Mouse (Mus musculus) small intestine, adult 2 months (tissue): Measurements from ENCODE around the gene Taf5l.

ENCODE experiments used
- CTCF ChIP-seq: fragments of 200-500 bp; IDR thresholded peaks from 2 replicates; pipeline ENCODE4 v1.5.1; 2012; ENCODE audit warnings: low read depth, mild to moderate bottlenecking, control low read depth, inconsistent platforms, low read length, moderate library complexity, mixed read lengths; ENCODE audit not compliant: insufficient replicate concordance, insufficient read length; ENCODE audit errors: extremely low read depth
- POLR2A ChIP-seq: fragments of 200-500 bp; IDR thresholded peaks from 2 replicates; pipeline ENCODE4 v1.6.1; 2012; ENCODE audit warnings: low read depth, mild to moderate bottlenecking, control low read depth, inconsistent platforms, low read length, moderate library complexity

DNA sequence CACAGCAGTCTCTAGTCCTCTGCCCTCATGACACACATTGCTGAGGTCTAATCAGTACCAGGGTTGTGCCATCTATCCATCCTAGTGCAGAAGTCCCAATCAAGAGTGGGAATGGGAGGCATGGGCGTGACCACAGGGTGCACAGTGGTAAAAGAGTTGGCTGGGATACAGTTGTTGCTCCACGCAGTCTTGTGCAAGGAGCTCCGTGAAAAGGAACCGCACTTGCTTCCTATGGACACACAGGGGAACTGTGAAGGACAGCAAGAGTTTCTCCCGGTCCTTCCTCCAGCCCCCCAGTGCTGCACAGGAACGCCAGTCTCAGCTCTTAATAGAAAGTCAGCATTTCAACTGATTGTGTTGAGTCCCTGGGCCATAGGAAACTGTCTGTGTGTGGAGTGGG lies 61.7 kb downstream of the Taf5l start:
- TF ChIP-seq POLR2A (no peak), CTCF (no peak)
